Mouse (Mus musculus) forebrain, embryonic 12.5 days (tissue): ENCODE data around the gene Gm10024. TPM values are rescaled to one million over a fixed set of nuclear protein-coding genes. Genes with fewer than 3 reads are reported as not detected.
A peak's percentile ranks its signal among the peaks of the same experiment; 100 is the strongest.
"Not testable (repeated sequence)": the region's sequence is repeated elsewhere in the genome, so short reads cannot be mapped to it uniquely, and the experiment has no call there.

Experiments used
- ATAC-seq: fragments of 200-750 bp; cut with Nextera tagmentation; 2 replicates; pipeline ENCODE4 v1.8.0; 2017; ENCODE audit warnings: moderate TSS enrichment; ENCODE audit not compliant: low FRiP score
- H3K27ac ChIP-seq: fragments of 300-500 bp; sonication (generic); 2 replicates; pipeline ENCODE4 v1.5.1; 2016; ENCODE audit warnings: mild to moderate bottlenecking
- H3K27me3 ChIP-seq: fragments of 300-500 bp; sonication (generic); 2 replicates; pipeline ENCODE4 v1.6.1; 2016; ENCODE audit warnings: mild to moderate bottlenecking
- H3K36me3 ChIP-seq: fragments of 300-500 bp; sonication (generic); replicated peaks from 2 replicates; pipeline ENCODE4 v1.6.1; 2016; ENCODE audit warnings: mild to moderate bottlenecking
- H3K4me1 ChIP-seq: fragments of 300-500 bp; sonication (generic); 2 replicates; pipeline ENCODE4 v1.6.1; 2016
- H3K4me2 ChIP-seq: fragments of 300-500 bp; sonication (generic); 2 replicates; pipeline ENCODE4 v1.6.1; 2016; ENCODE audit warnings: mild to moderate bottlenecking, moderate library complexity
- H3K4me3 ChIP-seq: fragments of 300-500 bp; sonication (generic); replicated peaks from 2 replicates; pipeline ENCODE4 v1.5.1; 2016; ENCODE audit warnings: mild to moderate bottlenecking
- H3K9ac ChIP-seq: fragments of 300-500 bp; sonication (generic); 2 replicates; pipeline ENCODE4 v1.6.1; 2016; ENCODE audit warnings: mild to moderate bottlenecking
- H3K9me3 ChIP-seq: fragments of 300-500 bp; sonication (generic); 2 replicates; pipeline ENCODE4 v1.6.1; 2016
- WGBS: fragments of 180-500 bp; shearing (Covaris S2); methylation state at CpG from one replicate; pipeline ENCODE4 v1.1.7; 2016; 5-methylcytosine and 5-hydroxymethylcytosine counted together
- polyA plus RNA-seq: library from polyadenylated mRNA; unstranded; fragments of >200 nt; fragmentation: Nextera tagmentation; extraction: Ambion mirVana; gene quantifications from 2 replicates; pipeline ENCODE4 v1.2.1, GENCODE M21; 2016

Gene Gm10024
- polyA plus RNA-seq, 1 experiment from 2014 or later: not detected

DNA sequence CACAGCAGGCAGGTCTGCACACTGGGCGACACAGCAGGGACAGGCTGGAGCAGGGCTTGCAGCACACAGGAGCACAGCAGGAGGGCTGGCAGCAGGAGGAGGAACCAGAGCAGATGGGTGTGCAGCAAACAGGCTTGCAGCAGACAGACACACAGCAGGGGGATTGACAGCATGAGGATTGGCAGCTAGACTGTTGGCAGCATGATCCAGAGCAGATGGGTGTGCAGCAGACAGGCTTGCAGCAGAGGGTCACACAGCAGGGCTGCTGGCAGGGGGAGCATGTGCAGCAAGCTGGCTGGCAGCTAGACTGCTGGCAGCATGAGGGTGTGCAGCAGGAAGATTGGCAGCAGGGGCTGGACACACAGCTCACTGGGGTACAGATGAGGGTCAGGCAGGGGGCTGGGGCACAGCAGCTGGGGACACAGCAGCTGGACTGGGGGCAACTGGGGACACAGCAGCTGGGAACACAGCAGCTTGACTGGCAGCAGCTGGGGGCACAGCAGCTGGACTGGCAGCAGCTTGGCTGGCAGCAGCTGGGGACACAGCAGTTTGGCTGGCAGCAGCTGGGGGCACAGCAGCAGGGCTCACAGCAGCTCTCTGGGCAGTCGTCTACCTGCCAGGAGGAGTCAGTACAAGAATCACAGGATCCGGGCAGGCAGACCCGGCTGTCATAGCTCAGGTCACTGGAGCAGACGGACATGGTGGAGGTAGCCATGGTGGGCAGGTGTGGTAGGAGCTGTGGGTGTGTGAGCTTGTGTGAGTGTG lies 30.8 kb downstream of the Gm10024 start, which contains the start of gene Gm18596:
Gm18596 (minus strand) TSS at position 715 of the 765 bp plus-strand sequence.
- H3K9me3 ChIP-seq, ATAC-seq, H3K27me3 ChIP-seq, H3K4me3 ChIP-seq, H3K36me3 ChIP-seq, H3K4me2 ChIP-seq, H3K9ac ChIP-seq: not testable (repeated sequence)
- peaks cover 16% of the 10 kb centered on the region for H3K4me1 ChIP-seq
- WGBS: 59% methylated on average over 5 of the region's 5 CpGs
- peak within 1 kb of the TSS; percentile 43; the same call in 1 of the 2 replicates for H3K27ac ChIP-seq

- not testable (repeated sequence) for ATAC-seq
These were observed 39.4 kb downstream of the Gm10024 start for GRCm38 (mm10) chr10:77750686-77751085.

DNA sequence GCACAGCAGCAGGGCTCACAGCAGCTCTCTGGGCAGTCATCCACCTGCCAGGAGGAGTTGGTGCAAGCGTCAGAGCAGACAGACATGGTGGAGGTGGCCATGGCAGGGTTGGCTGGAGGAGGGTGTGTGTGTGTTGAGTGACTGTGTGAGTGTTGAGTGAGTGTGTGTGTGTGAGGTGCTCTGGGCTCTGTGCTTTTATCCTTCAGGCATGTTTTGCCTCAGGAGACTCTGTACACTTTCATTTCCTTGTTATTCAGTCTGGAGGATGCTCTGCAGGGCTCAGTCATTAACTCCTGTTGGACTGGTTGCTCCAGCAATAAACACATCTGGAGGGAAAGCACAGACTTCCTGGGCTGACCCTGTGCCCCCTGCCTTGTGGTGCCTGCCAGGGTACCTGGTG lies 40.0 kb downstream of the Gm10024 start, which contains the start of gene Gm9736:
Gm9736 (minus strand) TSS at position 101 of the 400 bp plus-strand sequence.
- not testable (repeated sequence) for H3K4me1 ChIP-seq, H3K36me3 ChIP-seq, H3K9me3 ChIP-seq, H3K27ac ChIP-seq, H3K4me3 ChIP-seq, H3K27me3 ChIP-seq, H3K4me2 ChIP-seq, H3K9ac ChIP-seq, ATAC-seq
- WGBS: 86% methylated on average over 1 of the region's 1 CpGs

More at GRCm38 (mm10) chr10:77750686-77751085, 39.4 kb downstream of the Gm10024 start:
- not testable (repeated sequence) for H3K4me3 ChIP-seq, H3K27ac ChIP-seq, H3K4me2 ChIP-seq, H3K27me3 ChIP-seq, H3K4me1 ChIP-seq, H3K9me3 ChIP-seq, H3K36me3 ChIP-seq, H3K9ac ChIP-seq
- 83% methylated on average over 1 of the region's 1 CpGs for WGBS

DNA sequence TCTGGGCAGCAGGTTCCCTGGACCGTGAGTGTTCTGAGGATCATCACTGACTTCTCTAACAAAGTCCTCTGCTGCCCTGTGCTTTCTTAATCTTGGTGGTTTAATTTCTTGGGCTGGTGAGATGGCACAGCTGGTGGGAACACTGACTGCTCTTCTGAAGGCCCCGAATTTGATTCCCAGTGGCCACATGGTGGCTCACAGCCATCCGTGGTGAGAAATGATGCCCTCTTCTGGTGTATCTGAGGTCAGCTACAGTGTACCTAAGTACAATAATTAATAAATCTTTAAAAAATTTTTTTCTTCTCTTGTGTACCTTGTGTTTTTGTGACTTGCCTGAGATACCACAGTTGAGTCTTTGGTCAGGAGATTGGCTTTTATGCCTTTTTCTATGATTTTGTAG lies 41.1 kb downstream of the Gm10024 start:
- not testable (repeated sequence) for H3K27me3 ChIP-seq, H3K4me3 ChIP-seq, H3K9ac ChIP-seq, H3K9me3 ChIP-seq, H3K27ac ChIP-seq, ATAC-seq, H3K4me1 ChIP-seq, H3K36me3 ChIP-seq, H3K4me2 ChIP-seq
- 67% methylated on average over 3 of the region's 3 CpGs for WGBS

DNA sequence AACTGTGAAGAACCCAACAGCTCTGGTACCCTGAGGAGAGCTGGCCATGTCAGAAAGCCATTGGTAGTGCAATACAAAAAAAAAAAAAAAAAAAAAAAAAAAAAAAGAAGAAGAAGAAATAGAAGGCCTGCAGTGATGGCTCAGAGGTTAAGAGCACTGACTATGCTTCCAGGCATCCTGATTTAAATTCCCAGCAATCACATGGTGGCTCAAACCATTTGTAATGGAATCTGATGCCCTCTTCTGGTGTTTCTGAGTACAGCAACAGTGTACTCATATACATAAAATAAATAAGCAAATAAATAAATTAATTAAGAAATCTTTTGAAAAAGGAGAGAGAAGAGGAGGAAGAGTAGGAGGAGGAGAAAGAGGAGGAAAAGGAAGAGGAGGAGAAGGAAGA lies 42.2 kb downstream of the Gm10024 start:
- Histone ChIP-seq H3K36me3 (no peaks in the 10 kb centered on the region), H3K4me3 (no peak overlapping the region), H3K4me1 (no peaks in the 10 kb centered on the region), H3K4me2 (no peak overlapping the region), H3K27me3 (no peaks in the 10 kb centered on the region), H3K9ac (no peak overlapping the region), H3K9me3 (no peaks in the 10 kb centered on the region), H3K27ac (no peak overlapping the region)
- no peak for ATAC-seq

GRCm38 (mm10) chr10:77759582-77759981 lies 48.3 kb downstream of the Gm10024 start, which contains the start of gene Gm3233:
Gene Gm3233 (minus strand): TSS chr10:77759682.
- H3K27ac ChIP-seq, ATAC-seq, H3K36me3 ChIP-seq, H3K9me3 ChIP-seq, H3K4me3 ChIP-seq, H3K4me2 ChIP-seq, H3K27me3 ChIP-seq, H3K4me1 ChIP-seq, H3K9ac ChIP-seq: not testable (repeated sequence)
- no CpG with 5 or more reads among the region's 1 CpGs for WGBS

Other genes with a start within 250 kb of the Gm10024 start
- gene Fam207a, start 195.7 kb upstream of the Gm10024 start, polyA plus RNA-seq: 39.4 and 44.1 TPM in 2 replicates
- 0.64 and 0.74 TPM in 2 replicates for gene Itgb2, start 181.2 kb upstream of the Gm10024 start, polyA plus RNA-seq
- gene Pttg1ip, start 129.7 kb upstream of the Gm10024 start, polyA plus RNA-seq: 61.9 and 64.6 TPM in 2 replicates
- gene Sumo3, start 105.4 kb upstream of the Gm10024 start, polyA plus RNA-seq: 322 and 326 TPM in 2 replicates
- 15.7 and 23.4 TPM in 2 replicates for gene Gm49325, start 105.3 kb upstream of the Gm10024 start, polyA plus RNA-seq
- 87.0 and 92.7 TPM in 2 replicates for gene Ube2g2, start 89.2 kb upstream of the Gm10024 start, polyA plus RNA-seq
- 0.46 and 0.92 TPM in 2 replicates for gene Tspear, start 24.9 kb upstream of the Gm10024 start, polyA plus RNA-seq
- not detected in 2 replicates for gene Gm19402, start 20.7 kb upstream of the Gm10024 start, polyA plus RNA-seq
- not detected in 2 replicates for gene Gm9508, start 14.2 kb upstream of the Gm10024 start, polyA plus RNA-seq
- not detected in 2 replicates for gene Gm10272, start 4.8 kb upstream of the Gm10024 start, polyA plus RNA-seq
- not detected in 2 replicates for gene Gm10142, start 4.3 kb downstream of the Gm10024 start, polyA plus RNA-seq
- gene Krtap12-1, start 9.1 kb downstream of the Gm10024 start, polyA plus RNA-seq: not detected in 2 replicates
- not detected in 2 replicates for gene Gm10100, start 15.0 kb downstream of the Gm10024 start, polyA plus RNA-seq
- gene Gm18596, start 31.2 kb downstream of the Gm10024 start, polyA plus RNA-seq: not detected in 2 replicates
- not detected in 2 replicates for gene Gm9736, start 39.9 kb downstream of the Gm10024 start, polyA plus RNA-seq
- gene Gm3233, start 48.2 kb downstream of the Gm10024 start, polyA plus RNA-seq: not detected in 2 replicates
- not detected in 2 replicates for gene Gm3238, start 59.9 kb downstream of the Gm10024 start, polyA plus RNA-seq
- gene Gm7138, start 65.5 kb downstream of the Gm10024 start, polyA plus RNA-seq: not detected in 2 replicates
- gene Gm3250, start 71.1 kb downstream of the Gm10024 start, polyA plus RNA-seq: not detected in 2 replicates
- not detected in 2 replicates for gene Gm7137, start 76.7 kb downstream of the Gm10024 start, polyA plus RNA-seq
- not detected in 2 replicates for gene Gm9639, start 83.6 kb downstream of the Gm10024 start, polyA plus RNA-seq
- gene Gm19668, start 87.7 kb downstream of the Gm10024 start, polyA plus RNA-seq: not detected in 2 replicates
- gene Gm9507, start 100.4 kb downstream of the Gm10024 start, polyA plus RNA-seq: not detected in 2 replicates
- gene Gm2696, start 103.2 kb downstream of the Gm10024 start, polyA plus RNA-seq: not detected in 2 replicates
- gene Krtap10-4, start 115.6 kb downstream of the Gm10024 start, polyA plus RNA-seq: not detected in 2 replicates
- gene Krtap10-10, start 124.5 kb downstream of the Gm10024 start, polyA plus RNA-seq: not detected in 2 replicates
- not detected in 2 replicates for gene Gm36176, start 135.3 kb downstream of the Gm10024 start, polyA plus RNA-seq
- not detected in 2 replicates for gene Gm10318, start 141.4 kb downstream of the Gm10024 start, polyA plus RNA-seq
- gene Gm3285, start 150.5 kb downstream of the Gm10024 start, polyA plus RNA-seq: not detected in 2 replicates
- 4.4 and 4.7 TPM in 2 replicates for gene Lrrc3, start 191.1 kb downstream of the Gm10024 start, polyA plus RNA-seq